In genomic region chr4:32130594-32130993, GRCm38 (mm10) we compare ENCODE assay signal across 30 mouse cellular contexts.
A peak's percentile ranks its signal among the peaks of the same experiment; 100 is the strongest.
DNase-seq lines count a peak whose midpoint lies in the region; ATAC-seq and TF ChIP-seq lines count a peak whose summit lies in the region.
"Had no signal": no experiment of that assay in that cellular context is flagged by ENCODE, and none has a peak within 500 bp of the region (broad histone marks: within the 10 kb centered on the region; RNA-seq: fewer than 3 reads in every experiment).

No protein-coding gene starts in this region.

- H3K27ac ChIP-seq in intestine, embryonic 14.5 days (ENCODE audit: low read depth): no peak overlapping the region
- H3K27ac ChIP-seq in intestine, embryonic 16.5 days (ENCODE audit: low read length): no peak overlapping the region
- H3K27ac ChIP-seq in embryonic facial prominence, embryonic 10.5 days (replicated peaks): peak overlapping the region; percentile 73
- H3K27ac ChIP-seq in left cerebral cortex, adult 2 months: no peak overlapping the region
- H3K27ac ChIP-seq: embryonic facial prominence, embryonic 12.5 days; heart, embryonic 13.5 days; hindbrain, embryonic 14.5 days; kidney, postnatal 0 days; limb, embryonic 15.5 days; liver, embryonic 14.5 days; midbrain, embryonic 10.5 days; midbrain, embryonic 15.5 days; neural tube, embryonic 15.5 days had no signal

- no peak overlapping the region for H3K4me3 ChIP-seq in intestine, embryonic 14.5 days (ENCODE audit: low read depth, low read length)
- H3K4me3 ChIP-seq in intestine, embryonic 16.5 days (ENCODE audit: low read length): no peak overlapping the region
- H3K4me3 ChIP-seq in embryonic facial prominence, embryonic 10.5 days: no peak overlapping the region
- no peak overlapping the region for H3K4me3 ChIP-seq in left cerebral cortex, adult 2 months
- H3K4me3 ChIP-seq: embryonic facial prominence, embryonic 12.5 days; heart, embryonic 13.5 days; limb, embryonic 15.5 days; midbrain, embryonic 10.5 days; midbrain, embryonic 15.5 days; neural tube, embryonic 15.5 days had no signal

- H3K36me3 ChIP-seq in intestine, embryonic 14.5 days (ENCODE audit: control insufficient read depth, insufficient read depth, low read length): no peaks in the 10 kb centered on the region
- no peaks in the 10 kb centered on the region for H3K36me3 ChIP-seq in intestine, embryonic 16.5 days (ENCODE audit: control insufficient read depth, insufficient read depth, low read length)
- no peaks in the 10 kb centered on the region for H3K36me3 ChIP-seq in embryonic facial prominence, embryonic 10.5 days (replicated peaks)
- H3K36me3 ChIP-seq: embryonic facial prominence, embryonic 12.5 days; heart, embryonic 13.5 days; limb, embryonic 15.5 days; midbrain, embryonic 10.5 days; midbrain, embryonic 15.5 days; neural tube, embryonic 15.5 days had no signal

- H3K9ac ChIP-seq in intestine, embryonic 14.5 days (ENCODE audit: low read length): no peak overlapping the region
- no peak overlapping the region for H3K9ac ChIP-seq in intestine, embryonic 16.5 days (ENCODE audit: low read depth, low read length)
- H3K9ac ChIP-seq: embryonic facial prominence, embryonic 12.5 days; heart, embryonic 13.5 days; hindbrain, embryonic 14.5 days; limb, embryonic 15.5 days; liver, embryonic 14.5 days; lung, embryonic 14.5 days; midbrain, embryonic 15.5 days; neural tube, embryonic 15.5 days had no signal

- no peak for ATAC-seq in intestine, embryonic 14.5 days (replicated peaks; ENCODE audit: low FRiP score, low TSS enrichment, low read depth)
- no peak for ATAC-seq in intestine, embryonic 16.5 days
- ATAC-seq: CD4-positive, CD25-positive, alpha-beta regulatory T cell, adult 4 months; forebrain, embryonic 16.5 days; midbrain, embryonic 15.5 days had no signal

- no peaks in the 10 kb centered on the region for H3K27me3 ChIP-seq in intestine, embryonic 14.5 days (replicated peaks; ENCODE audit: control insufficient read depth, insufficient read depth, low read length)
- H3K27me3 ChIP-seq in intestine, embryonic 16.5 days (replicated peaks; ENCODE audit: control insufficient read depth, insufficient read depth, low read length): no peaks in the 10 kb centered on the region
- H3K27me3 ChIP-seq in embryonic facial prominence, embryonic 10.5 days (replicated peaks; ENCODE audit: low read depth, poor library complexity, severe bottlenecking): no peaks in the 10 kb centered on the region
- H3K27me3 ChIP-seq: embryonic facial prominence, embryonic 12.5 days; heart, embryonic 13.5 days; limb, embryonic 15.5 days; midbrain, embryonic 15.5 days; neural tube, embryonic 15.5 days had no signal

- 80% methylated on average over 12 of the region's 12 CpGs for WGBS in intestine, embryonic 14.5 days
- 79% methylated on average over 12 of the region's 12 CpGs for WGBS in intestine, embryonic 16.5 days
- WGBS in embryonic facial prominence, embryonic 10.5 days: 52% methylated on average over 12 of the region's 12 CpGs

- DNase-seq in intestine, embryonic 14.5 days (ENCODE audit: low spot score): peak; percentile 40
- DNase-seq in R1 (ENCODE audit: low read depth, low spot score): peak; percentile 16
- DNase-seq in embryonic facial prominence, embryonic 10.5 days (ENCODE audit: low spot score): peak; percentile 57
- DNase-seq in retina, embryonic 14.5 days (ENCODE audit: low spot score): peak; percentile 58
- DNase-seq in T-cell, adult 2 months (ENCODE audit: low spot score): no peak
- DNase-seq in left cerebral cortex, adult 2 months (ENCODE audit: extremely low spot score in 1 of 2, low spot score in 2 of 2): no peak
- DNase-seq: cerebellum, adult 8-10 months; cerebellum, postnatal 36 days; gastrocnemius, postnatal 10 days; heart, postnatal 10 days; kidney, adult 18-20 months; kidney, postnatal 4 days; left cerebral cortex, postnatal 4 days; lung, embryonic 14.5 days; lung, postnatal 14 days; right cerebral cortex, postnatal 4 days; thymus, adult 2 months; thymus, postnatal 36 days had no signal

- H3K9me3 ChIP-seq in intestine, embryonic 14.5 days (ENCODE audit: control insufficient read depth, low read length): no peaks in the 10 kb centered on the region
- H3K9me3 ChIP-seq in intestine, embryonic 16.5 days (ENCODE audit: control insufficient read depth, low read length): no peaks in the 10 kb centered on the region
- no peaks in the 10 kb centered on the region for H3K9me3 ChIP-seq in embryonic facial prominence, embryonic 10.5 days
- H3K9me3 ChIP-seq: embryonic facial prominence, embryonic 12.5 days; heart, embryonic 13.5 days; limb, embryonic 15.5 days; midbrain, embryonic 10.5 days; midbrain, embryonic 15.5 days; neural tube, embryonic 15.5 days had no signal

- intact Hi-C loops in left cerebral cortex, adult 2 months (cut with DNase I): no loop called here

- H3K4me2 ChIP-seq in intestine, embryonic 14.5 days (ENCODE audit: low read length): no peak overlapping the region
- H3K4me2 ChIP-seq in intestine, embryonic 16.5 days (ENCODE audit: low read depth, low read length): no peak overlapping the region
- H3K4me2 ChIP-seq: embryonic facial prominence, embryonic 12.5 days; heart, embryonic 13.5 days; hindbrain, embryonic 14.5 days; limb, embryonic 15.5 days; lung, embryonic 14.5 days; midbrain, embryonic 15.5 days; neural tube, embryonic 15.5 days had no signal

- no peak for TF ChIP-seq CTCF in left cerebral cortex, adult 2 months (IDR thresholded peaks at IDR 0.05)

- H3K4me1 ChIP-seq in intestine, embryonic 14.5 days (replicated peaks; ENCODE audit: control insufficient read depth, insufficient read depth, low read length): 0 out of 2 replicates have a peak, but pooled peaks cover 5% of the 10 kb centered on the region
- H3K4me1 ChIP-seq in intestine, embryonic 16.5 days (ENCODE audit: control insufficient read depth, insufficient read depth, low read length): no peaks in the 10 kb centered on the region
- peaks cover 13% of the 10 kb centered on the region for H3K4me1 ChIP-seq in embryonic facial prominence, embryonic 10.5 days
- H3K4me1 ChIP-seq: embryonic facial prominence, embryonic 12.5 days; heart, embryonic 13.5 days; limb, embryonic 15.5 days; midbrain, embryonic 10.5 days; midbrain, embryonic 15.5 days; neural tube, embryonic 15.5 days had no signal

Comparison
In these comparisons a context has a peak if more than half of its experiments do, and no peak if none do; other contexts are left out.
1. DNase-seq: peak in intestine, embryonic 14.5 days (single experiment), R1 (single experiment), embryonic facial prominence, embryonic 10.5 days (single experiment) and retina, embryonic 14.5 days (single experiment); none in T-cell, adult 2 months (single experiment) and left cerebral cortex, adult 2 months (0 of 2).